Mouse (Mus musculus) thymus, adult 2 months (tissue): ENCODE data around the gene Anks1b.
"Not testable (repeated sequence)": the region's sequence is repeated elsewhere in the genome, so short reads cannot be mapped to it uniquely, and the experiment has no call there.

Experiments
- CTCF ChIP-seq: fragments of 200-500 bp; IDR thresholded peaks from 2 replicates; pipeline ENCODE4 v1.5.1; 2012; ENCODE audit warnings: mild to moderate bottlenecking, control low read depth, low read length, moderate library complexity, borderline replicate concordance; ENCODE audit not compliant: control insufficient read depth, poor library complexity, insufficient read depth; ENCODE audit errors: extremely low read depth
- POLR2A ChIP-seq: fragments of 200-500 bp; IDR thresholded peaks from 2 replicates; pipeline ENCODE4 v1.6.1; 2012; ENCODE audit warnings: mild to moderate bottlenecking, low read length, control low read depth, moderate library complexity; ENCODE audit not compliant: control insufficient read depth, poor library complexity, insufficient read depth; ENCODE audit errors: extremely low read depth

- not testable (repeated sequence) for TF ChIP-seq CTCF, POLR2A
Measured at GRCm38 (mm10) chr10:90630794-90631193, 757.5 kb downstream of the Anks1b start.
